Mouse (Mus musculus) forebrain, embryonic 15.5 days (tissue): Measurements from ENCODE around the gene Ddc. TPM values are rescaled to one million over a fixed set of nuclear protein-coding genes. Genes with fewer than 3 reads are reported as not detected.

Experiments used
- ATAC-seq: fragments of 200-750 bp; cut with Nextera tagmentation; replicated peaks from 2 replicates; pipeline ENCODE4 v1.8.0; 2017; ENCODE audit warnings: mild to moderate bottlenecking, moderate TSS enrichment, moderate library complexity
- H3K27ac ChIP-seq: fragments of 300-500 bp; sonication (generic); replicated peaks from 2 replicates; pipeline ENCODE4 v1.5.1; 2015; ENCODE audit warnings: mild to moderate bottlenecking, inconsistent platforms
- H3K27me3 ChIP-seq: fragments of 300-500 bp; sonication (generic); 2 replicates; pipeline ENCODE4 v1.6.1; 2015; ENCODE audit warnings: inconsistent platforms
- H3K36me3 ChIP-seq: fragments of 300-500 bp; sonication (generic); 2 replicates; pipeline ENCODE4 v1.6.1; 2015; ENCODE audit warnings: mild to moderate bottlenecking, inconsistent platforms
- H3K4me1 ChIP-seq: fragments of 300-500 bp; sonication (generic); 2 replicates; pipeline ENCODE4 v1.6.1; 2015; ENCODE audit warnings: inconsistent platforms
- H3K4me2 ChIP-seq: fragments of 300-500 bp; sonication (generic); replicated peaks from 2 replicates; pipeline ENCODE4 v1.6.1; 2015; ENCODE audit warnings: mild to moderate bottlenecking, inconsistent platforms
- H3K4me3 ChIP-seq: fragments of 300-500 bp; sonication (generic); 2 replicates; pipeline ENCODE4 v1.5.1; 2015; ENCODE audit warnings: mild to moderate bottlenecking, inconsistent platforms
- H3K9ac ChIP-seq: fragments of 300-500 bp; sonication (generic); replicated peaks from 2 replicates; pipeline ENCODE4 v1.6.1; 2015; ENCODE audit warnings: mild to moderate bottlenecking, inconsistent platforms
- H3K9me3 ChIP-seq: fragments of 300-500 bp; sonication (generic); 2 replicates; pipeline ENCODE4 v1.6.1; 2016; ENCODE audit warnings: inconsistent platforms
- WGBS: fragments of 180-500 bp; shearing (Covaris S2); methylation state at CpG from one replicate; pipeline ENCODE4 v1.1.7; 2015; ENCODE audit warnings: mixed read lengths; 5-methylcytosine and 5-hydroxymethylcytosine counted together
- polyA plus RNA-seq: library from polyadenylated mRNA; unstranded; fragments of >200 nt; fragmentation: Nextera tagmentation; extraction: Ambion mirVana; gene quantifications from 2 replicates; pipeline ENCODE4 v1.2.1, GENCODE M21; 2015

Gene Ddc
- polyA plus RNA-seq, 1 experiment from 2014 or later, result 6.9 TPM

GRCm38 (mm10) chr11:11867971-11868481 is 29.9 kb downstream of the Ddc start:
- H3K4me2 ChIP-seq, result peak overlapping the region; percentile 50
- H3K27me3 ChIP-seq, result no peaks in the 10 kb centered on the region
- H3K4me1 ChIP-seq, result peaks cover 26% of the 10 kb centered on the region
- WGBS, result 2% methylated on average over 14 of the region's 14 CpGs
- H3K27ac ChIP-seq, result peak overlapping the region; percentile 73
- H3K36me3 ChIP-seq, result no peaks in the 10 kb centered on the region
- peak overlapping the region; percentile 22 for H3K9ac ChIP-seq
- peak overlapping the region; percentile 22 for H3K4me3 ChIP-seq
- no peaks in the 10 kb centered on the region for H3K9me3 ChIP-seq
- ATAC-seq, result peak; percentile 95

GRCm38 (mm10) chr11:11866696-11867095 is 31.2 kb downstream of the Ddc start:
- Histone ChIP-seq H3K27me3 (no peaks in the 10 kb centered on the region), H3K4me3 (no peak overlapping the region), H3K9me3 (no peaks in the 10 kb centered on the region), H3K9ac (no peak overlapping the region), H3K4me2 (no peak overlapping the region), H3K27ac (no peak overlapping the region), H3K4me1 (peaks cover 16% of the 10 kb centered on the region), H3K36me3 (no peaks in the 10 kb centered on the region)
- ATAC-seq, result no peak
- 85% methylated on average over 5 of the region's 5 CpGs for WGBS

DNA sequence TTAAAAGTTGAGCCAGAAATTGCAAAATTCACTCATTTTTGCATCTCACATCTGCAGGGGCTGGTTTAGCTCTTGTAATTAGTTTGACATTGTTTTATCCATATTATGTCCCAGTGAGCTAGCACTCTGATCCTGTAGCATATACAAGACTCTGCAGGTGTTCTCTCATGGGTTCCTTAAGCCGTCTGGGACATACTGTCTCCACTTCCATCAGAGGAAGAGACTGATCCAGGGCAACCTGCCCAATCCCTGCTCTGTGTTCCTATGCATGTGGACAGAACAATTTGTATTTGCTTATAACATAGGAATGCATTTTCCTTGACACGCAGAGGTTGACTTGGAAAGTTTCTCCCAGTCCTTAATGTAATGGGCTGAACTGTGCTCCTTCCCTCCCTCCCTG is 32.8 kb downstream of the Ddc start:
- WGBS, result 73% methylated on average over 2 of the region's 2 CpGs
- no peak for ATAC-seq

GRCm38 (mm10) chr11:11864446-11865101 is 33.4 kb downstream of the Ddc start:
- H3K27me3 ChIP-seq, result no peaks in the 10 kb centered on the region
- no peaks in the 10 kb centered on the region for H3K36me3 ChIP-seq
- H3K9me3 ChIP-seq, result no peaks in the 10 kb centered on the region
- no peak for ATAC-seq
- H3K9ac ChIP-seq, result no peak overlapping the region
- no peak overlapping the region for H3K4me3 ChIP-seq
- H3K27ac ChIP-seq, result no peak overlapping the region
- H3K4me1 ChIP-seq, result peaks cover 11% of the 10 kb centered on the region
- WGBS, result 75% methylated on average over 8 of the region's 8 CpGs
- no peak overlapping the region for H3K4me2 ChIP-seq

More for the DNA sequence above, 32.8 kb downstream of the Ddc start:
- Histone ChIP-seq H3K9me3 (no peaks in the 10 kb centered on the region), H3K27ac (no peak overlapping the region), H3K4me1 (peaks cover 11% of the 10 kb centered on the region), H3K4me2 (no peak overlapping the region), H3K4me3 (no peak overlapping the region), H3K27me3 (no peaks in the 10 kb centered on the region), H3K36me3 (no peaks in the 10 kb centered on the region), H3K9ac (no peak overlapping the region)

DNA sequence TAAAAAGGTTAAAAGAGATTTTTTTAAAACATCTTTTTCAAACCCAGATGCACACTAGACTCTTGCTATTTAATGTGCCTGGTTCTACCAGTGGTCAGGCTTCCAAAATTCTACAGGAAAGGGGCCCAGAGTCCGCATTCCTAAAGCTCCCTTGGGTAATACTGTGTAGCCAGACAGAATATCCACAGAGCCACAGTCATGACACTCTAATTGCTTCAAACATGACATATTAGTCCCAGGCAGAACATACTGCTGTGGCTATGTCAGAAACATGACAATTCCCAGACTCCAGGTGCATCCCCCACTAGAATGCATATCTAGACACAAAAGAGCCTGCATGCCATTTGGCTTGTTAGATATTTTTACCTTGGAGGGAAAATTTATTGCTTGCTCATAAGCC is 35.4 kb downstream of the Ddc start:
- H3K27ac ChIP-seq, result no peak overlapping the region
- peaks cover 3% of the 10 kb centered on the region; the same call in 1 of the 2 replicates for H3K4me1 ChIP-seq
- H3K36me3 ChIP-seq, result no peaks in the 10 kb centered on the region
- H3K9me3 ChIP-seq, result no peaks in the 10 kb centered on the region
- 93% methylated on average over 1 of the region's 1 CpGs for WGBS
- no peak overlapping the region for H3K4me3 ChIP-seq
- ATAC-seq, result no peak
- no peaks in the 10 kb centered on the region for H3K27me3 ChIP-seq
- H3K4me2 ChIP-seq, result no peak overlapping the region
- H3K9ac ChIP-seq, result no peak overlapping the region

GRCm38 (mm10) chr11:11856959-11857358 is 41.0 kb downstream of the Ddc start:
- Histone ChIP-seq H3K27ac (no peak overlapping the region), H3K9me3 (no peaks in the 10 kb centered on the region), H3K9ac (no peak overlapping the region), H3K4me2 (no peak overlapping the region), H3K27me3 (no peaks in the 10 kb centered on the region), H3K4me1 (peaks cover 16% of the 10 kb centered on the region), H3K36me3 (no peaks in the 10 kb centered on the region), H3K4me3 (no peak overlapping the region)
- ATAC-seq, result no peak
- 95% methylated on average over 3 of the region's 3 CpGs for WGBS

DNA sequence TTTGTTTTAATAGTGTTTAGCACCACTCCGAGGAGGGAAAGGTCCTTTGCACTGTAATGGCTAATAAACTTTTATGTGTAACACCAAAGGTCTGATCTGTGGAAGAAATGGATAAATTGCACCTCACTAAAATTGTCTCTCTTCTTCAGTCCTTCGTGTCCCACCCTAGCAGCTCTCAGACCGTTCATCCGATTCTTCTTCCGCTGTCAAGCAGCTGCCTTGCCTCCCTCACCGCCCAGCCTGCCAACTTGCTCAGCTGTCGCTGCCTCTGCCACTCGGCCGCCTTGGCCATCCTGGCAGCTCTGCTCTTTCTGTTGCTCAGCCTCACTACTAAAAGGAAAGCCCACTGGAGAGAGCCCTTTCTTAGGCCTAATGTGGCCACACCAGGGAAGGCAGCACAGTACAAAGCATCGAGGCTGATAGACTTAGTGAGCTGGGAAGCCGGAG is 42.2 kb downstream of the Ddc start:
- peak; percentile 70; the same call in 1 of the 2 replicates for ATAC-seq
- Histone ChIP-seq H3K36me3 (no peaks in the 10 kb centered on the region), H3K4me3 (no peak overlapping the region), H3K4me1 (peaks cover 16% of the 10 kb centered on the region), H3K4me2 (no peak overlapping the region), H3K27ac (peak overlapping the region; percentile 39; the same call in 1 of the 2 replicates), H3K9ac (no peak overlapping the region), H3K9me3 (no peaks in the 10 kb centered on the region), H3K27me3 (no peaks in the 10 kb centered on the region)
- WGBS, result 13% methylated on average over 11 of the region's 11 CpGs

- H3K27me3 ChIP-seq, result no peaks in the 10 kb centered on the region
- H3K9me3 ChIP-seq, result no peaks in the 10 kb centered on the region
- no peak overlapping the region for H3K9ac ChIP-seq
- no peak overlapping the region for H3K4me3 ChIP-seq
- H3K4me2 ChIP-seq, result no peak overlapping the region
- H3K4me1 ChIP-seq, result peaks cover 18% of the 10 kb centered on the region
- H3K36me3 ChIP-seq, result no peaks in the 10 kb centered on the region
- H3K27ac ChIP-seq, result peak overlapping the region; percentile 39; the same call in 1 of the 2 replicates
- no peak for ATAC-seq
- 20% methylated on average over 6 of the region's 6 CpGs for WGBS
Measured at GRCm38 (mm10) chr11:11855061-11855672, 42.8 kb downstream of the Ddc start.

DNA sequence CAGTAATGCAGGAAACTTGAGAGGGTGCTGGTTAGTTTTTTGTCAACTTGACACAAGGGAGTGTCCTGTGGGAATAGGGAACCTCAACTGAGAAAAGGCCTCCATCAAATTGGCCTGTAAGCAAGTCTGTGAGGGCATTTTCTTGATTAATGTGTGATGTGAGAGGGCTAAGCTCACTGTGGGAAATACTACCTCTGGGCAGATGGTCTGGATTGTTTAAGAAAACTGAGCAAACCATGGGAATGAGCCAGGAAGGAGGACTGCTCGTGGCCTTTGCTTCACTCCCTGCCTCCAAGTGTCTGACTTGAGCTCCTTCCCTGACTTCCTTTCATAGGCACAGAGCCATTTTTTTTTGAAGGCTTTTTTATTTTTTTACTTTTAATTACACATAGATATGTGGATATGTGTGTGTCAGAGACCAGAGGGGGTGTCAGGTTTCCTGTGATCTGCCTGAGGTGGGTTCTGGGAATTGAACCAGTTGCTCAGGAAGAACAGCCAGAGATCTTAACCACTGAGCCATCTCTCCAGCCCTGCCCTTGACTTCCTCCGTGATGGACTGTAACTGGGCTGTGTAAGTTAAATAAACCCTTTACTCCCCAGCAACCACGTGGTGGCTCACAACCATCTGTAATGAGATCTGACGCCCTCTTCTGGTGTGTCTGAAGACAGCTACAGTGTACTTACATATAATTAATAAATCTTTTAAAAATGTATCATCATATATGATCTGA is 44.0 kb downstream of the Ddc start:
- H3K4me2 ChIP-seq, result no peak overlapping the region
- WGBS, result 62% methylated on average over 4 of the region's 4 CpGs

GRCm38 (mm10) chr11:11851957-11852505 is 45.9 kb downstream of the Ddc start:
- H3K36me3 ChIP-seq, result no peaks in the 10 kb centered on the region
- no peak overlapping the region for H3K4me2 ChIP-seq
- no peak overlapping the region for H3K9ac ChIP-seq
- 79% methylated on average over 6 of the region's 6 CpGs for WGBS
- H3K27ac ChIP-seq, result no peak overlapping the region
- no peaks in the 10 kb centered on the region for H3K27me3 ChIP-seq
- no peak for ATAC-seq
- H3K9me3 ChIP-seq, result no peaks in the 10 kb centered on the region
- H3K4me1 ChIP-seq, result peaks cover 24% of the 10 kb centered on the region
- no peak overlapping the region for H3K4me3 ChIP-seq

More for the DNA sequence above, 44.0 kb downstream of the Ddc start:
- no peak overlapping the region for H3K9ac ChIP-seq
- H3K27ac ChIP-seq, result no peak overlapping the region
- H3K4me1 ChIP-seq, result peaks cover 24% of the 10 kb centered on the region
- ATAC-seq, result no peak
- no peak overlapping the region for H3K4me3 ChIP-seq
- H3K36me3 ChIP-seq, result no peaks in the 10 kb centered on the region
- no peaks in the 10 kb centered on the region for H3K9me3 ChIP-seq
- no peaks in the 10 kb centered on the region for H3K27me3 ChIP-seq

- no peak overlapping the region for H3K4me3 ChIP-seq
- H3K27ac ChIP-seq, result no peak overlapping the region
- WGBS, result 76% methylated on average over 6 of the region's 6 CpGs
- no peak overlapping the region for H3K9ac ChIP-seq
- ATAC-seq, result no peak
- no peaks in the 10 kb centered on the region for H3K9me3 ChIP-seq
- no peak overlapping the region for H3K4me2 ChIP-seq
- H3K4me1 ChIP-seq, result peaks cover 16% of the 10 kb centered on the region
- H3K36me3 ChIP-seq, result no peaks in the 10 kb centered on the region
- no peaks in the 10 kb centered on the region for H3K27me3 ChIP-seq
Measured at GRCm38 (mm10) chr11:11850476-11851267, 47.3 kb downstream of the Ddc start.
